Mouse (Mus musculus): ENCODE results near the gene Pacs2.

DNA sequence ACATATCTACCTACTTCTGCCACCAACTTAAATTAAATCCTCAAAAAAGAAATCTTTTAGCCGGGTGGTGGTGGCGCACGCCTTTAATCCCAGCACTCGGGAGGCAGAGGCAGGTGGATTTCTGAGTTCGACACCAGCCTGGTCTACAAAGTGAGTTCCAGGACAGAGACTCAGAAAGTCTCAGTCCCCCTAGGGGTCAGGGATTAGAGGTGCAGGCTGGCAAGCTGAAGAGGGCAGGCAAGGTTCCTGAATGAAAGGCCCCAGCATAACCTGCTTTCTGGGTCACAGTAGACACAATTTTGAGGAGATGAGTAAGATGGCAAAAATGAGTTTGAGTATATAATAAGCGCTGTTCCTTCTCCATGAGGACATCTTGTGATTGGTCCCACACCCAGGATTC lies 29.0 kb upstream of the Pacs2 start:
- TF ChIP-seq CTCF (IDR thresholded peaks at IDR 0.05; ENCODE audit: low read depth) = peak; percentile 61
- no peak for TF ChIP-seq EP300 (IDR thresholded peaks at IDR 0.05; ENCODE audit: low read depth)

All from liver, postnatal 0 days (tissue).